In genomic region chr2:164938146-164939091, GRCm38 (mm10) we compare ENCODE assay signal across 8 mouse cellular contexts. TPM values are rescaled to one million over a fixed set of nuclear protein-coding genes. Genes with fewer than 3 reads are reported as not detected.
DNase-seq lines count a peak whose midpoint lies in the region; ATAC-seq and TF ChIP-seq lines count a peak whose summit lies in the region.

No protein-coding gene starts in this region.

- peak overlapping the region; percentile 45 for H3K4me2 ChIP-seq in embryonic facial prominence, embryonic 11.5 days (ENCODE audit: low read depth, low read length)

- H3K4me1 ChIP-seq in embryonic facial prominence, embryonic 11.5 days (ENCODE audit: control insufficient read depth, insufficient read depth, low read length), result peaks cover 6% of the 10 kb centered on the region
- H3K4me1 ChIP-seq in hindbrain, embryonic 10.5 days (replicated peaks), result peaks cover 48% of the 10 kb centered on the region
- peaks cover 3% of the 10 kb centered on the region for H3K4me1 ChIP-seq in small intestine, adult 2 months (ENCODE audit: control insufficient read depth, insufficient read depth, insufficient read length, low read length)

- H3K9me3 ChIP-seq in embryonic facial prominence, embryonic 11.5 days (replicated peaks; ENCODE audit: control insufficient read depth, low read length), result no peaks in the 10 kb centered on the region
- no peaks in the 10 kb centered on the region for H3K9me3 ChIP-seq in hindbrain, embryonic 10.5 days

- no peaks in the 10 kb centered on the region for H3K36me3 ChIP-seq in embryonic facial prominence, embryonic 11.5 days (replicated peaks; ENCODE audit: control insufficient read depth, insufficient read depth, low read depth, low read length)
- H3K36me3 ChIP-seq in hindbrain, embryonic 10.5 days, result no peaks in the 10 kb centered on the region
- H3K36me3 ChIP-seq in small intestine, adult 2 months (ENCODE audit: control insufficient read depth, insufficient read depth, low read length), result no peaks in the 10 kb centered on the region

- peaks cover 12% of the 10 kb centered on the region for H3K27me3 ChIP-seq in embryonic facial prominence, embryonic 11.5 days (ENCODE audit: control insufficient read depth, insufficient read depth, low read length)
- peaks cover 91% of the 10 kb centered on the region for H3K27me3 ChIP-seq in hindbrain, embryonic 10.5 days (ENCODE audit: insufficient read depth, poor library complexity, severe bottlenecking)
- H3K27me3 ChIP-seq in small intestine, adult 2 months (ENCODE audit: control insufficient read depth, insufficient read depth, low read length), result peaks cover 22% of the 10 kb centered on the region

- peak overlapping the region; percentile 24 for H3K4me3 ChIP-seq in embryonic facial prominence, embryonic 11.5 days (ENCODE audit: low read depth, low read length)
- H3K4me3 ChIP-seq in hindbrain, embryonic 10.5 days, result peak overlapping the region; percentile 44
- peak overlapping the region; percentile 53 for H3K4me3 ChIP-seq in small intestine, adult 2 months (ENCODE audit: low read depth, low read length)

- TF ChIP-seq CTCF in small intestine, adult 2 months (IDR thresholded peaks at IDR 0.05; ENCODE audit: extremely low read depth, insufficient read length, insufficient replicate concordance, low read depth, low read length), result no peak

- TF ChIP-seq POLR2A in small intestine, adult 2 months (IDR thresholded peaks at IDR 0.05; ENCODE audit: low read depth, low read length), result no peak

- no peak overlapping the region for H3K27ac ChIP-seq in embryonic facial prominence, embryonic 11.5 days (replicated peaks; ENCODE audit: low read depth, low read length)
- H3K27ac ChIP-seq in hindbrain, embryonic 10.5 days, result 0 out of 2 replicates have a peak overlapping the region, but pooled peaks have one; percentile 19
- H3K27ac ChIP-seq in small intestine, adult 2 months (ENCODE audit: insufficient read depth, low read depth, low read length), result no peak overlapping the region

- 2% methylated on average over 39 of the region's 39 CpGs for WGBS in embryonic facial prominence, embryonic 11.5 days
- WGBS in hindbrain, embryonic 10.5 days, result 2% methylated on average over 39 of the region's 39 CpGs
- WGBS in small intestine, adult 2 months, result 5% methylated on average over 39 of the region's 39 CpGs

- peak; percentile 84 for DNase-seq in CD4-positive, CD25-positive, alpha-beta regulatory T cell, adult 2 months (ENCODE audit: low read depth, low spot score)
- peak; percentile 92 for DNase-seq in R1 (ENCODE audit: low read depth, low spot score)
- peak; percentile 55 for DNase-seq in embryonic facial prominence, embryonic 11.5 days (ENCODE audit: low spot score)
- peak; percentile 47 for DNase-seq in hindbrain, embryonic 10.5 days (ENCODE audit: low spot score)
- peak; percentile 61 for DNase-seq in layer of hippocampus, adult 9-11 months
- DNase-seq in lung, postnatal 14 days, result peak; percentile 19
- no peak for DNase-seq in urinary bladder, adult 18-20 months (ENCODE audit: low spot score in 2 of 2)

- 0 out of 2 replicates have a peak overlapping the region, but pooled peaks have one; percentile 7 for H3K9ac ChIP-seq in embryonic facial prominence, embryonic 11.5 days (replicated peaks; ENCODE audit: low read length)

- ATAC-seq in embryonic facial prominence, embryonic 11.5 days (replicated peaks; ENCODE audit: insufficient number of reproducible peaks, low FRiP score, low TSS enrichment, low read depth), result no peak; the same call in 1 of the 2 replicates

RNA-seq across cellular contexts. Expression of gene Mmp9, which starts 2.2 kb away (rescaled TPM):
- polyA plus RNA-seq in embryonic facial prominence, embryonic 11.5 days (2014; fragmentation: Nextera tagmentation; extraction: Ambion mirVana), result 1.5 and 1.6 TPM in 2 replicates
- polyA plus RNA-seq in hindbrain, embryonic 10.5 days (2016; fragmentation: Nextera tagmentation; extraction: Ambion mirVana), result 0.56 and 1.2 TPM in 2 replicates
- 11.1 and 12.1 TPM in 2 replicates for polyA plus RNA-seq in small intestine, adult 2 months (2012; rRNA removed)

RNA-seq across cellular contexts. Expression of gene Slc12a5, which starts 22.2 kb away (rescaled TPM):
- 0.94 and 1.4 TPM in 2 replicates for polyA plus RNA-seq in embryonic facial prominence, embryonic 11.5 days (2014; fragmentation: Nextera tagmentation; extraction: Ambion mirVana)
- 3.1 and 5.1 TPM in 2 replicates for polyA plus RNA-seq in hindbrain, embryonic 10.5 days (2016; fragmentation: Nextera tagmentation; extraction: Ambion mirVana)
- 0.57 and 0.60 TPM in 2 replicates for polyA plus RNA-seq in small intestine, adult 2 months (2012; rRNA removed)

RNA-seq across cellular contexts. Expression of gene Zfp335, which starts 26.9 kb away (rescaled TPM):
- 8.0 and 10.0 TPM in 2 replicates for polyA plus RNA-seq in embryonic facial prominence, embryonic 11.5 days (2014; fragmentation: Nextera tagmentation; extraction: Ambion mirVana)
- polyA plus RNA-seq in hindbrain, embryonic 10.5 days (2016; fragmentation: Nextera tagmentation; extraction: Ambion mirVana), result 15.3 and 18.4 TPM in 2 replicates
- 19.1 and 34.1 TPM in 2 replicates for polyA plus RNA-seq in small intestine, adult 2 months (2012; rRNA removed)

RNA-seq across cellular contexts. Expression of gene Pcif1, which starts 59.3 kb away (rescaled TPM):
- polyA plus RNA-seq in embryonic facial prominence, embryonic 11.5 days (2014; fragmentation: Nextera tagmentation; extraction: Ambion mirVana), result 57.1 and 68.6 TPM in 2 replicates
- polyA plus RNA-seq in hindbrain, embryonic 10.5 days (2016; fragmentation: Nextera tagmentation; extraction: Ambion mirVana), result 76.1 and 88.4 TPM in 2 replicates
- polyA plus RNA-seq in small intestine, adult 2 months (2012; rRNA removed), result 22.8 and 30.3 TPM in 2 replicates

Comparison
In these comparisons a context has a peak if more than half of its experiments do, and no peak if none do; other contexts are left out.
1. DNase-seq: peak in CD4-positive, CD25-positive, alpha-beta regulatory T cell, adult 2 months (single experiment), R1 (single experiment), embryonic facial prominence, embryonic 11.5 days (single experiment), hindbrain, embryonic 10.5 days (single experiment), layer of hippocampus, adult 9-11 months (single experiment) and lung, postnatal 14 days (single experiment); none in urinary bladder, adult 18-20 months (0 of 2).
2. Peak in every context shown above with its lines, with median percentiles within 50 percentile points of each other: H3K4me3 ChIP-seq.